Mouse (Mus musculus) bone marrow, adult 2 months (tissue): ENCODE results near the gene Gm11397. TPM values are rescaled to one million over a fixed set of nuclear protein-coding genes. Genes with fewer than 3 reads are reported as not detected.
"Not testable (repeated sequence)": the region's sequence is repeated elsewhere in the genome, so short reads cannot be mapped to it uniquely, and the experiment has no call there.

Experiments used
- H3K27ac ChIP-seq: fragments of 200-500 bp; 2 replicates; pipeline ENCODE4 v1.5.1; 2012; ENCODE audit warnings: low read depth, mild to moderate bottlenecking, control low read depth, inconsistent platforms, low read length; ENCODE audit not compliant: control insufficient read depth, poor library complexity, insufficient read depth
- H3K4me1 ChIP-seq: fragments of 200-500 bp; 2 replicates; pipeline ENCODE4 v1.6.1; 2011; ENCODE audit warnings: low read length; ENCODE audit not compliant: control insufficient read depth, insufficient read depth
- H3K4me3 ChIP-seq: fragments of 200-500 bp; replicated peaks from 2 replicates; pipeline ENCODE3; 2011; ENCODE audit warnings: mild to moderate bottlenecking, low read depth, low read length, control low read depth; ENCODE audit not compliant: control insufficient read depth
- WGBS: fragments of 180-500 bp; shearing (Covaris S2); methylation state at CpG from one replicate; pipeline ENCODE4 v1.1.7; 2018; 5-methylcytosine and 5-hydroxymethylcytosine counted together
- polyA plus RNA-seq: library from polyadenylated mRNA; stranded (reverse); fragments of >200 nt; gene quantifications from 2 replicates; pipeline ENCODE4 v1.2.4, GENCODE M21; 2011; ENCODE audit warnings: low replicate concordance; ENCODE audit not compliant: missing spikeins, insufficient read depth, insufficient read length

Gm11397 gene
- polyA plus RNA-seq, result not detected in 2 replicates

DNA sequence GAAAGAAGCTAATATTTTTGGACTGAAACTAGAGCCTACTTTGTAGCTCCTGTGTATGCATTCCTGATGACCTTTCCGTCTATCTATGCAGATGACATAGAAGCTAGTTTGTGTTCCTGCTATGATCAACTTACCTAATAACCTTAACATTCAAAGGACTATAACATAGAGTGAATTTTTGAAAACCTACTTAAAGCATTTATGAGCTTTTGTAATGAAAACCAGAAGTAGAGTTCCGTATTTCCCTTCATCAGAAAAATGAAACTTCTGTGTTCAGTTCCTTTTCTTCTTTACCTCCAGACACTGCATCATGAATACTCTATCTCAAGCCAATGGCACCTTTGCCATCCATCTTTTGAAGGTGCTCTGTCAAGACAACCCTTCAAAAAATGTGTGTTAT, at the start of gene Gm11397:
TSS of gene Gm11397 (plus strand) at position 301 of the 400 bp plus-strand sequence.
- WGBS, result 82% methylated on average over 2 of the region's 2 CpGs
- not testable (repeated sequence) for H3K27ac ChIP-seq, H3K4me3 ChIP-seq, H3K4me1 ChIP-seq

DNA sequence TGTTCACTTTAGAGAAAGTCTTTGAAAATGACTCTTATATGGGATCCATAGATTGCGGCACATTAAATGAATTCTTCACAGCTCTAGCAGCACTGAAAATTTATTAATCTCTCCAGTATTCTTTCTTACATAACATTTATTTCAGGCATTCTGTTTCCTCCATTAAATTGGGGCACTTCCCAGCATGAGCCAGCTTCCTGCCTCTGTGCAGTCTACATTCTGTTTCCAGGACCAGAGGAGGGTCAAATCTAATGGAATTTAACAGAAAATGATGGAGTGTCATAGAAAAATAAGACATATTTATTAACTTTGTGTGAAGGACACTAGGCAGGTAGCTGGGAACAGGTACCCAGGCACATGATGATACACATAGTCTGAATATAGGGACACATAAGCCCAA, 38.9 kb upstream of the Gm11397 start:
- H3K4me1 ChIP-seq, H3K4me3 ChIP-seq, H3K27ac ChIP-seq: not testable (repeated sequence)
- 92% methylated on average over 1 of the region's 1 CpGs for WGBS

DNA sequence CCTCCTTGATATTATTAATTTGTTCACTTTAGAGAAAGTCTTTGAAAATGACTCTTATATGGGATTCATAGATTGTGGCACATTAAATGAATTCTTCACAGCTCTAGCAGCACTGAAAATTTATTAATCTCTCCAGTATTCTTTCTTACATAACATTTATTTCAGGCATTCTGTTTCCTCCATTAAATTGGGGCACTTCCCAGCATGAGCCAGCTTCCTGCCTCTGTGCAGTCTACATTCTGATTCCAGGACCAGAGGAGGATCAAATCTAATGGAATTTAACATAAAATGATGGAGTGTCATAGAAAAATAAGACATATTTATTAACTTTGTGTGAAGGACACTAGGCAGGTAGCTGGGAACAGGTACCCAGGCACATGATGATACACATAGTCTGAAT, 37.2 kb downstream of the Gm11397 start:
- H3K4me3 ChIP-seq, H3K4me1 ChIP-seq, H3K27ac ChIP-seq: not testable (repeated sequence)

Other genes with a start within 250 kb of the Gm11397 start
- 0.97 TPM in 1 of 2 replicates, not detected in the other for gene Serpinb9c, start 236.0 kb upstream of the Gm11397 start, polyA plus RNA-seq
- 1.4 TPM in 1 of 2 replicates, not detected in the other for gene Serpinb9d, start 202.8 kb upstream of the Gm11397 start, polyA plus RNA-seq
- gene Serpinb9e, start 146.1 kb upstream of the Gm11397 start, polyA plus RNA-seq, result not detected in 2 replicates
- gene Serpinb9f, start 71.7 kb upstream of the Gm11397 start, polyA plus RNA-seq, result 1.0 and 3.5 TPM in 2 replicates
- gene Serpinb9g, start 89.0 kb downstream of the Gm11397 start, polyA plus RNA-seq, result not detected in 2 replicates